Mouse (Mus musculus) CH12.LX (cell line): Measurements from ENCODE around the gene Psenen. TPM values are rescaled to one million over a fixed set of nuclear protein-coding genes. Genes with fewer than 3 reads are reported as not detected.

Experiments used
- DNase-seq: peaks from one replicate; pipeline ENCODE4 v3.0.0-alpha.2; 2013; ENCODE audit errors: extremely low read depth
- H3K27ac ChIP-seq: 2 replicates; pipeline ENCODE4 v1.5.1; 2012; ENCODE audit warnings: low read depth, mild to moderate bottlenecking, control low read depth, moderate library complexity; ENCODE audit not compliant: insufficient read depth
- H3K27me3 ChIP-seq: replicated peaks from 2 replicates; pipeline ENCODE3; 2012; ENCODE audit warnings: inconsistent platforms
- H3K36me3 ChIP-seq, 2 experiments: replicated peaks in 1 of 2; 2 replicates each; pipeline versions ENCODE3 to v1.6.1; 2012; ENCODE audit warnings: inconsistent platforms in 1 of 2, low read length in 1 of 2, mild to moderate bottlenecking in 1 of 2, mixed read lengths in 1 of 2, moderate library complexity in 1 of 2; ENCODE audit not compliant: control insufficient read depth in 1 of 2, insufficient read depth in 1 of 2
- H3K4me1 ChIP-seq, 2 experiments: 2 replicates each; pipeline ENCODE4 v1.6.1; 2012; ENCODE audit warnings: inconsistent platforms in 1 of 2, moderate library complexity in 1 of 2; ENCODE audit not compliant: insufficient read depth in 2 of 2, control insufficient read depth in 1 of 2
- H3K4me2 ChIP-seq: 2 replicates; pipeline ENCODE4 v1.6.1; 2012; ENCODE audit warnings: low read depth, mild to moderate bottlenecking, control low read depth; ENCODE audit not compliant: poor library complexity, insufficient read depth, severe bottlenecking
- H3K4me3 ChIP-seq, 3 experiments: fragments of 150-350 bp in 1 of 3; sonication (generic) in 1 of 3; replicated peaks in 1 of 3; 2 replicates each; pipeline versions ENCODE3 to v1.5.1; 2011 to 2012; ENCODE audit warnings: low read depth in 2 of 3, low read length in 2 of 3, mild to moderate bottlenecking in 2 of 3, moderate library complexity in 2 of 3, control low read depth in 1 of 3, improper control_type of control experiment in 1 of 3, inconsistent platforms in 1 of 3, mixed read lengths in 1 of 3; ENCODE audit not compliant: poor library complexity in 1 of 3
- H3K79me2 ChIP-seq: replicated peaks from 2 replicates; pipeline ENCODE4 v1.6.1; 2012; ENCODE audit warnings: mild to moderate bottlenecking, moderate library complexity; ENCODE audit not compliant: control insufficient read depth, poor library complexity, insufficient read depth, severe bottlenecking; ENCODE audit errors: extremely low read depth
- H3K9ac ChIP-seq: 2 replicates; pipeline ENCODE4 v1.6.1; 2012; ENCODE audit warnings: low read depth, mild to moderate bottlenecking, control low read depth, moderate library complexity; ENCODE audit not compliant: insufficient read depth
- H3K9me3 ChIP-seq: replicated peaks from 2 replicates; pipeline ENCODE3; 2012; ENCODE audit warnings: low read length, inconsistent platforms, mixed read lengths
- BHLHE40 ChIP-seq: IDR thresholded peaks from 2 replicates; pipeline ENCODE4 v1.6.1; 2011; ENCODE audit warnings: mild to moderate bottlenecking, low read depth, low read length, improper control_type of control experiment
- CHD2 ChIP-seq: IDR thresholded peaks from 2 replicates; pipeline ENCODE4 v1.6.1; 2011; ENCODE audit warnings: low read length, improper control_type of control experiment
- CTCF ChIP-seq, 2 experiments: IDR thresholded peaks in 1 of 2; conservative IDR thresholded peaks in 1 of 2; 2 replicates each; pipeline ENCODE4 v1.5.1; 2011 to 2012; ENCODE audit warnings: low read depth in 2 of 2, low read length in 2 of 2, improper control_type of control experiment in 1 of 2, inconsistent platforms in 1 of 2, mild to moderate bottlenecking in 1 of 2, moderate library complexity in 1 of 2
- E2F4 ChIP-seq: IDR thresholded peaks from 2 replicates; pipeline ENCODE4 v1.6.1; 2011; ENCODE audit warnings: low read depth, low read length, improper control_type of control experiment; ENCODE audit not compliant: insufficient replicate concordance
- EP300 ChIP-seq: IDR thresholded peaks from 2 replicates; pipeline ENCODE4 v1.6.1; 2011; ENCODE audit warnings: low read length, improper control_type of control experiment
- GABPA ChIP-seq: IDR thresholded peaks from 2 replicates; pipeline ENCODE4 v1.6.1; 2012; ENCODE audit warnings: low read depth, low read length, improper control_type of control experiment, inconsistent platforms; ENCODE audit not compliant: insufficient replicate concordance
- HCFC1 ChIP-seq: IDR thresholded peaks from 2 replicates; pipeline ENCODE4 v1.6.1; 2012; ENCODE audit warnings: low read depth, mild to moderate bottlenecking, inconsistent platforms, low read length, improper control_type of control experiment
- IRF4 ChIP-seq: IDR thresholded peaks from 2 replicates; pipeline ENCODE4 v1.6.1; 2014; ENCODE audit warnings: low read depth, mild to moderate bottlenecking, inconsistent platforms, low read length, improper control_type of control experiment
- JUN ChIP-seq: IDR thresholded peaks from 2 replicates; pipeline ENCODE4 v1.6.1; 2011; ENCODE audit warnings: low read depth, mild to moderate bottlenecking, low read length, improper control_type of control experiment, moderate library complexity; ENCODE audit not compliant: insufficient read depth
- JUND ChIP-seq: conservative IDR thresholded peaks from 2 replicates; pipeline ENCODE4 v1.6.1; 2011; ENCODE audit warnings: low read depth, low read length, improper control_type of control experiment
- KAT2A ChIP-seq: IDR thresholded peaks from 2 replicates; pipeline ENCODE4 v1.6.1; 2012; ENCODE audit warnings: low read length, improper control_type of control experiment, inconsistent platforms; ENCODE audit not compliant: insufficient replicate concordance
- MAFK ChIP-seq: IDR thresholded peaks from 2 replicates; pipeline ENCODE4 v1.6.1; 2011; ENCODE audit warnings: low read length, improper control_type of control experiment; ENCODE audit not compliant: insufficient replicate concordance
- MAX ChIP-seq: IDR thresholded peaks from 2 replicates; pipeline ENCODE4 v1.6.1; 2011; ENCODE audit warnings: low read length, improper control_type of control experiment
- MAZ ChIP-seq: IDR thresholded peaks from 2 replicates; pipeline ENCODE4 v1.6.1; 2012; ENCODE audit warnings: low read depth, mild to moderate bottlenecking, inconsistent platforms, low read length, improper control_type of control experiment, moderate library complexity
- MEF2A ChIP-seq: IDR thresholded peaks from 2 replicates; pipeline ENCODE4 v1.6.1; 2014; ENCODE audit warnings: low read depth, mild to moderate bottlenecking, inconsistent platforms, low read length, improper control_type of control experiment, borderline replicate concordance
- MXI1 ChIP-seq: IDR thresholded peaks from 2 replicates; pipeline ENCODE4 v1.6.1; 2011; ENCODE audit warnings: mild to moderate bottlenecking, low read depth, low read length, improper control_type of control experiment
- MYC ChIP-seq: IDR thresholded peaks from 2 replicates; pipeline ENCODE4 v1.6.1; 2011; ENCODE audit warnings: low read depth, mild to moderate bottlenecking, improper control_type of control experiment, low read length
- NELFE ChIP-seq: IDR thresholded peaks from 2 replicates; pipeline ENCODE4 v1.6.1; 2011; ENCODE audit warnings: low read depth, low read length, improper control_type of control experiment
- NRF1 ChIP-seq: IDR thresholded peaks from 2 replicates; pipeline ENCODE4 v1.6.1; 2014; ENCODE audit warnings: low read depth, mild to moderate bottlenecking, inconsistent platforms, low read length, improper control_type of control experiment, moderate library complexity
- PAX5 ChIP-seq: IDR thresholded peaks from 2 replicates; pipeline ENCODE4 v1.6.1; 2012; ENCODE audit warnings: low read length, inconsistent platforms, mixed read lengths
- POLR2A ChIP-seq: IDR thresholded peaks from 2 replicates; pipeline ENCODE4 v1.6.1; 2011; ENCODE audit warnings: low read depth, mild to moderate bottlenecking, improper control_type of control experiment, low read length
- POLR2AphosphoS2 ChIP-seq: IDR thresholded peaks from 2 replicates; pipeline ENCODE4 v1.6.1; 2011; ENCODE audit warnings: low read depth, low read length, improper control_type of control experiment
- RAD21 ChIP-seq: IDR thresholded peaks from 2 replicates; pipeline ENCODE4 v1.6.1; 2011; ENCODE audit warnings: low read depth, mild to moderate bottlenecking, low read length, improper control_type of control experiment, moderate library complexity
- RCOR1 ChIP-seq: conservative IDR thresholded peaks from 2 replicates; pipeline ENCODE4 v1.6.1; 2012; ENCODE audit warnings: low read depth, mild to moderate bottlenecking, inconsistent platforms, low read length, improper control_type of control experiment
- SIN3A ChIP-seq: IDR thresholded peaks from 2 replicates; pipeline ENCODE4 v1.6.1; 2012; ENCODE audit warnings: low read length, improper control_type of control experiment, inconsistent platforms
- TBP ChIP-seq: conservative IDR thresholded peaks from 2 replicates; pipeline ENCODE4 v1.6.1; 2011; ENCODE audit warnings: low read depth, low read length, improper control_type of control experiment
- TCF12 ChIP-seq: IDR thresholded peaks from 2 replicates; pipeline ENCODE4 v1.6.1; 2014; ENCODE audit warnings: low read depth, mild to moderate bottlenecking, inconsistent platforms, low read length, improper control_type of control experiment
- UBTF ChIP-seq: IDR thresholded peaks from 2 replicates; pipeline ENCODE4 v1.6.1; 2012; ENCODE audit warnings: low read depth, mild to moderate bottlenecking, inconsistent platforms, low read length, improper control_type of control experiment, moderate library complexity
- USF1 ChIP-seq: IDR thresholded peaks from 2 replicates; pipeline ENCODE4 v1.6.1; 2014; ENCODE audit warnings: low read depth, mild to moderate bottlenecking, inconsistent platforms, low read length, improper control_type of control experiment
- USF2 ChIP-seq: conservative IDR thresholded peaks from 2 replicates; pipeline ENCODE4 v1.6.1; 2011; ENCODE audit warnings: low read depth, low read length, improper control_type of control experiment
- ZC3H11A ChIP-seq: IDR thresholded peaks from 2 replicates; pipeline ENCODE4 v1.6.1; 2012; ENCODE audit warnings: low read depth, mild to moderate bottlenecking, inconsistent platforms, low read length, improper control_type of control experiment
- ZNF384 ChIP-seq: IDR thresholded peaks from 2 replicates; pipeline ENCODE4 v1.6.1; 2012; ENCODE audit warnings: low read depth, low read length, improper control_type of control experiment, inconsistent platforms
- dilution Hi-C: fragments of 300-500 bp; cut with MboI; formaldehyde crosslinking; loops from 2 replicates; pipeline ENCODE4 v1.14.3; 2020; ENCODE audit warnings: low sequenced_read_pairs; ENCODE audit not compliant: extremely low pct_unique_long_range_greater_than_20kb, extremely low pct_ligation_motif_present
- in situ Hi-C: fragments of 300-500 bp; cut with MboI; formaldehyde crosslinking; loops from 3 replicates; pipeline ENCODE4 v1.14.3; 2019; ENCODE audit warnings: low sequenced_read_pairs, low pct_ligation_motif_present, low pct_unique_long_range_greater_than_20kb, mixed read lengths
- polyA plus RNA-seq: library from polyadenylated mRNA; unstranded; fragments of >175 nt; gene quantifications from 2 replicates; pipeline ENCODE4 v1.2.1, GENCODE M21; 2012; ENCODE audit warnings: low read depth; ENCODE audit not compliant: insufficient read length
- total RNA-seq, 2 experiments: library from RNA; depleted of rRNA; stranded (reverse); fragments of 300-350 nt in 1 of 2; fragments of >200 nt in 1 of 2; gene quantifications; 2 replicates each; pipeline ENCODE4 v1.2.3; 2012 to 2014

The Psenen gene
- total and polyA plus RNA-seq, 3 experiments = 55.2 to 121 (median 92.7) TPM

DNA sequence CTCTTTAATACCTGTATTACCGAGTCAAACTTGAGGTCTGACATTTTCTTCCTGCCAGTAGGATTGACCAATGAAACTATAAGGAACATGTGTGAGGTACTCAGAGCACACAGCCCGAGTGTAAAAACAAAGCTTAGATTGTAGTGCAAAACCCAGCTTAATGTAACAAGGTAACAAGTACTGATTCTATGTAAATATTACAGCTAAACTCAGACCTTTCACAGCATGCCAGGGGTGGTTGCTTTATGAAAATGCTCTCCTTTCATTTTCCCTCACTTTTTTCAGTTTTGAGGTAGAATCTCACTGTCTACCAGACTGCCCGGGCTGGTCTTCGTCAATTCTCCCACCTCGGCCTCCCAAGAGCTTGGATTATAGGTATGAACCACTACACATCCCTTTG, 32.7 kb upstream of the Psenen start:
- DNase-seq = no peak
- TF ChIP-seq EP300 = peak; percentile 67
- TF ChIP-seq USF1 = no peak
- no peak for TF ChIP-seq UBTF
- no peak for TF ChIP-seq NRF1
- no peak for TF ChIP-seq KAT2A
- peak; percentile 32; the same call in 1 of the 2 replicates for TF ChIP-seq SIN3A
- TF ChIP-seq JUND = no peak
- no peak for TF ChIP-seq TBP
- no peak for TF ChIP-seq RCOR1
- peak; percentile 35; the same call in 1 of the 2 replicates for TF ChIP-seq ZNF384
- TF ChIP-seq BHLHE40 = 0 out of 2 replicates have a peak, but pooled peaks have one; percentile 19
- TF ChIP-seq PAX5 = no peak
- TF ChIP-seq MXI1 = 0 out of 2 replicates have a peak, but pooled peaks have one; percentile 27
- no peak for TF ChIP-seq GABPA
- 0 out of 2 replicates have a peak, but pooled peaks have one; percentile 33 for TF ChIP-seq TCF12
- TF ChIP-seq MAX = peak; percentile 52; the same call in 1 of the 2 replicates
- 0 out of 2 replicates have a peak, but pooled peaks have one; percentile 16 for TF ChIP-seq MAFK
- no peak for TF ChIP-seq CHD2
- no peak for TF ChIP-seq POLR2A
- TF ChIP-seq ZC3H11A = no peak
- TF ChIP-seq IRF4 = peak; percentile 65
- no peak for TF ChIP-seq MYC
- Histone ChIP-seq H3K4me2 (peak overlapping the region; percentile 59), H3K4me3 (no peak overlapping the region), H3K79me2 (peaks cover 19% of the 10 kb centered on the region), H3K9me3 (peaks cover 3% of the 10 kb centered on the region), H3K36me3 (peaks cover 0 to 4% of the 10 kb centered on the region in 2 experiments), H3K27ac (peak overlapping the region; percentile 100; the same call in 1 of the 2 replicates), H3K27me3 (no peaks in the 10 kb centered on the region), H3K4me1 (peaks cover 16 to 39% of the 10 kb centered on the region in 2 experiments), H3K9ac (peak overlapping the region; percentile 46)
- dilution Hi-C loops = no loop called here
- in situ Hi-C loops = no loop called here

DNA sequence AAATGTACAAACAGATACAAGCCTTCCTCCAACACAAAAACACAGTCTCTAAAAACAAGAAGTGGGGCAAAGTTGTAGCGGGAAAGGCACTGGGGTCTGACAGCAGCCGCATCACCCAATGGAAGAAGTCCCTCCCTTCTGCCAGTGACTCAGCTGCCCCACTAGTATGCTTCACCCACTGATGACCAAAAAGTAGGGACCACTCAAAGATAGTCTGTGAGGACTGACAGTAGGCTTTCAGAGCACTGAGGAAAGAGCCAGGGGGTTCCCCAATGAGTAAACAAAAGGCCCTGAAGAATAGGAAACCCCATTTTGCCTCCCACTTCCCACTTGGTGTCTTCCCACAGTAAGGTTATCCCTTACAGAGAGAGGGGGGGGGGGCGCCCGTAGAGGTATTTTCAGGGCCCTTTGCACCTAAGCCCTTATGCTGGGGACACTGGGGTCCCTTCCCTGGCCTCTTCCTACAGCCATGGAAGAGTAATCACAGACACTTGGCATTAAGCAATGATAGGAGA, 31.1 kb upstream of the Psenen start:
- Histone ChIP-seq H3K27ac (peak overlapping the region; percentile 100), H3K79me2 (peaks cover 33% of the 10 kb centered on the region), H3K4me2 (peak overlapping the region; percentile 93), H3K4me1 (peaks cover 16 to 46% of the 10 kb centered on the region in 2 experiments), H3K27me3 (no peaks in the 10 kb centered on the region), H3K36me3 (peaks cover 0 to 14% of the 10 kb centered on the region in 2 experiments), H3K9me3 (no peaks in the 10 kb centered on the region), H3K4me3 (no peak overlapping the region), H3K9ac (peak overlapping the region; percentile 57)
- in situ Hi-C loops (no loop called here), dilution Hi-C loops (no loop called here)
- peak; percentile 86 for DNase-seq
- TF ChIP-seq UBTF = no peak
- no peak; the same call in 1 of the 2 replicates for TF ChIP-seq POLR2AphosphoS2
- TF ChIP-seq PAX5 = no peak
- no peak; the same call in 1 of the 2 replicates for TF ChIP-seq MAFK
- TF ChIP-seq MEF2A = no peak
- no peak for TF ChIP-seq E2F4
- no peak for TF ChIP-seq GABPA
- TF ChIP-seq CHD2 = no peak
- no peak for TF ChIP-seq MYC
- no peak for TF ChIP-seq MAX
- TF ChIP-seq JUN = no peak
- no peak for TF ChIP-seq EP300
- no peak for TF ChIP-seq NRF1
- TF ChIP-seq NELFE = no peak
- TF ChIP-seq RAD21 = no peak; the same call in 1 of the 2 replicates
- no peak for TF ChIP-seq HCFC1
- TF ChIP-seq USF2 = no peak
- no peak for TF ChIP-seq CTCF (conservative IDR thresholded peaks at IDR 0.05 in 1 of 2, IDR thresholded peaks at IDR 0.05 in 1 of 2; ENCODE audit: low read depth in 2 of 2, low read length in 2 of 2)
- peak; percentile 25; the same call in 1 of the 2 replicates for TF ChIP-seq MAZ
- TF ChIP-seq BHLHE40 = peak; percentile 4; the same call in 1 of the 2 replicates
